ENCODE assay signal across 28 mouse cellular contexts in genomic region chr8:123017143-123017542, GRCm38 (mm10). TPM values are rescaled to one million over a fixed set of nuclear protein-coding genes. Genes with fewer than 3 reads are reported as not detected.
DNase-seq lines count a peak whose midpoint lies in the region; ATAC-seq and TF ChIP-seq lines count a peak whose summit lies in the region.
"Had no signal": no experiment of that assay in that cellular context is flagged by ENCODE, and none has a peak within 500 bp of the region (broad histone marks: within the 10 kb centered on the region; RNA-seq: fewer than 3 reads in every experiment).

No protein-coding gene starts in this region.

- no peak for TF ChIP-seq POLR2A in liver, adult 2 months (IDR thresholded peaks at IDR 0.05; ENCODE audit: extremely low read depth, insufficient read depth, low read length)

- H3K27me3 ChIP-seq in liver, adult 2 months (ENCODE audit: control insufficient read depth, insufficient read depth, low read length) = no peaks in the 10 kb centered on the region
- no peaks in the 10 kb centered on the region for H3K27me3 ChIP-seq in intestine, embryonic 15.5 days (replicated peaks)
- H3K27me3 ChIP-seq in intestine, postnatal 0 days (replicated peaks; ENCODE audit: control insufficient read depth, insufficient read depth, low read length) = no peaks in the 10 kb centered on the region
- H3K27me3 ChIP-seq in stomach, embryonic 16.5 days (ENCODE audit: control insufficient read depth, insufficient read depth, low read length) = no peaks in the 10 kb centered on the region
- no peaks in the 10 kb centered on the region for H3K27me3 ChIP-seq in forebrain, embryonic 12.5 days
- H3K27me3 ChIP-seq: CH12.LX; embryonic facial prominence, embryonic 13.5 days; forebrain, embryonic 13.5 days; hindbrain, embryonic 12.5 days; hindbrain, embryonic 15.5 days; Patski had no signal

- H3K36me3 ChIP-seq in liver, adult 2 months (ENCODE audit: control insufficient read depth, insufficient read depth, low read length) = peaks cover 2% of the 10 kb centered on the region; the same call in 1 of the 2 replicates
- H3K36me3 ChIP-seq in intestine, embryonic 15.5 days = no peaks in the 10 kb centered on the region
- no peaks in the 10 kb centered on the region for H3K36me3 ChIP-seq in intestine, postnatal 0 days (ENCODE audit: control insufficient read depth, insufficient read depth)
- H3K36me3 ChIP-seq in stomach, embryonic 16.5 days (ENCODE audit: control insufficient read depth, insufficient read depth, low read length) = no peaks in the 10 kb centered on the region
- 0 out of 2 replicates have a peak, but pooled peaks cover 9% of the 10 kb centered on the region for H3K36me3 ChIP-seq in forebrain, embryonic 12.5 days (replicated peaks)
- H3K36me3 ChIP-seq: hindbrain, embryonic 12.5 days; hindbrain, embryonic 15.5 days had no signal

- 69% methylated on average over 4 of the region's 4 CpGs for WGBS in liver, adult 2 months
- WGBS in intestine, embryonic 15.5 days = 57% methylated on average over 4 of the region's 4 CpGs
- 37% methylated on average over 4 of the region's 4 CpGs for WGBS in intestine, postnatal 0 days
- 69% methylated on average over 4 of the region's 4 CpGs for WGBS in stomach, embryonic 16.5 days
- 93% methylated on average over 4 of the region's 4 CpGs for WGBS in forebrain, embryonic 12.5 days

- TF ChIP-seq CTCF in liver, adult 2 months (IDR thresholded peaks at IDR 0.05; ENCODE audit: low read depth, low read length) = no peak
- no peak for TF ChIP-seq CTCF in intestine, postnatal 0 days (IDR thresholded peaks at IDR 0.05; ENCODE audit: low read depth)

- peaks cover 36% of the 10 kb centered on the region for H3K4me1 ChIP-seq in liver, adult 2 months (ENCODE audit: control insufficient read depth, insufficient read depth, low read length)
- peaks cover 47% of the 10 kb centered on the region for H3K4me1 ChIP-seq in intestine, embryonic 15.5 days (replicated peaks)
- peaks cover 24% of the 10 kb centered on the region for H3K4me1 ChIP-seq in intestine, postnatal 0 days (replicated peaks; ENCODE audit: control insufficient read depth, insufficient read depth, low read length)
- peaks cover 54% of the 10 kb centered on the region for H3K4me1 ChIP-seq in stomach, embryonic 16.5 days (ENCODE audit: control insufficient read depth, insufficient read depth, low read length)
- peaks cover 26% of the 10 kb centered on the region for H3K4me1 ChIP-seq in forebrain, embryonic 12.5 days

- H3K79me2 ChIP-seq in liver, adult 2 months (ENCODE audit: control insufficient read depth, insufficient read depth, low read length) = peaks cover 66% of the 10 kb centered on the region

- H3K27ac ChIP-seq in liver, adult 2 months (replicated peaks; ENCODE audit: insufficient read depth, low read depth, low read length) = peak overlapping the region; percentile 61; the same call in 1 of the 2 replicates
- peak overlapping the region; percentile 51; the same call in 1 of the 2 replicates for H3K27ac ChIP-seq in intestine, embryonic 15.5 days
- H3K27ac ChIP-seq in intestine, postnatal 0 days (ENCODE audit: low read depth, low read length) = peak overlapping the region; percentile 51
- peak overlapping the region; percentile 68 for H3K27ac ChIP-seq in stomach, embryonic 16.5 days (ENCODE audit: low read length)
- H3K27ac ChIP-seq in forebrain, embryonic 12.5 days = no peak overlapping the region
- H3K27ac ChIP-seq: embryonic facial prominence, embryonic 10.5 days; embryonic facial prominence, embryonic 13.5 days; forebrain, embryonic 13.5 days; heart, adult 2 months; hindbrain, embryonic 12.5 days; hindbrain, embryonic 15.5 days had no signal

- no peak overlapping the region for H3K9ac ChIP-seq in liver, adult 2 months (ENCODE audit: low read depth, low read length)
- H3K9ac ChIP-seq in intestine, embryonic 15.5 days = no peak overlapping the region
- H3K9ac ChIP-seq in intestine, postnatal 0 days (ENCODE audit: low read depth, low read length) = no peak overlapping the region
- H3K9ac ChIP-seq in stomach, embryonic 16.5 days (ENCODE audit: low read length) = no peak overlapping the region
- no peak overlapping the region for H3K9ac ChIP-seq in forebrain, embryonic 12.5 days
- H3K9ac ChIP-seq: embryonic facial prominence, embryonic 13.5 days; forebrain, embryonic 13.5 days; hindbrain, embryonic 12.5 days; hindbrain, embryonic 15.5 days had no signal

- DNase-seq in liver, adult 2 months (ENCODE audit: extremely low read depth, low read depth, low spot score) = peak; percentile 65
- no peak for DNase-seq in liver
- DNase-seq in heart, adult 18-20 months = no peak
- DNase-seq: adrenal gland, adult 2 months; adrenal gland, postnatal 14 days; B cell, adult 2 months; cerebellum, adult 11 months; cerebellum, adult 2 months; cerebellum, postnatal 10 days; cerebellum, postnatal 36 days; embryo, embryonic 11 days; gastrocnemius, postnatal 14 days; heart, adult 2 months had no signal

- peak; percentile 30 for ATAC-seq in intestine, embryonic 15.5 days
- peak; percentile 55 for ATAC-seq in intestine, postnatal 0 days
- ATAC-seq in stomach, embryonic 16.5 days (ENCODE audit: insufficient read depth, low FRiP score) = no peak
- no peak for ATAC-seq in forebrain, embryonic 12.5 days (ENCODE audit: low FRiP score)
- ATAC-seq: forebrain, embryonic 13.5 days; forebrain, embryonic 16.5 days; Patski had no signal

- H3K4me2 ChIP-seq in intestine, embryonic 15.5 days (replicated peaks) = no peak overlapping the region
- peak overlapping the region; percentile 10; the same call in 1 of the 2 replicates for H3K4me2 ChIP-seq in intestine, postnatal 0 days (replicated peaks; ENCODE audit: low read depth)
- no peak overlapping the region for H3K4me2 ChIP-seq in stomach, embryonic 16.5 days (ENCODE audit: low read depth, low read length)
- no peak overlapping the region for H3K4me2 ChIP-seq in forebrain, embryonic 12.5 days
- H3K4me2 ChIP-seq: embryonic facial prominence, embryonic 13.5 days; forebrain, embryonic 13.5 days; heart, embryonic 11.5 days; hindbrain, embryonic 12.5 days; hindbrain, embryonic 15.5 days had no signal

- H3K9me3 ChIP-seq in intestine, embryonic 15.5 days = no peaks in the 10 kb centered on the region
- H3K9me3 ChIP-seq in intestine, postnatal 0 days (ENCODE audit: control insufficient read depth) = no peaks in the 10 kb centered on the region
- H3K9me3 ChIP-seq in stomach, embryonic 16.5 days (replicated peaks; ENCODE audit: control insufficient read depth, low read length) = no peaks in the 10 kb centered on the region
- H3K9me3 ChIP-seq in forebrain, embryonic 12.5 days = no peaks in the 10 kb centered on the region
- H3K9me3 ChIP-seq: embryonic facial prominence, embryonic 10.5 days; embryonic facial prominence, embryonic 13.5 days; forebrain, embryonic 13.5 days; G1E; hindbrain, embryonic 12.5 days; hindbrain, embryonic 15.5 days had no signal

- H3K4me3 ChIP-seq in liver, adult 2 months (ENCODE audit: insufficient read depth, low read depth, low read length) = no peak overlapping the region
- no peak overlapping the region for H3K4me3 ChIP-seq in intestine, embryonic 15.5 days (replicated peaks)
- H3K4me3 ChIP-seq in intestine, postnatal 0 days (ENCODE audit: low read depth, low read length) = no peak overlapping the region
- H3K4me3 ChIP-seq in stomach, embryonic 16.5 days (replicated peaks; ENCODE audit: low read length) = no peak overlapping the region
- H3K4me3 ChIP-seq in forebrain, embryonic 12.5 days (replicated peaks) = no peak overlapping the region
- H3K4me3 ChIP-seq: embryonic facial prominence, embryonic 10.5 days; embryonic facial prominence, embryonic 13.5 days; erythroblast, embryonic 14.5 days; forebrain, embryonic 13.5 days; heart, adult 2 months; hindbrain, embryonic 12.5 days; hindbrain, embryonic 15.5 days had no signal

RNA-seq across cellular contexts. Expression of gene Ankrd11, which starts 24.9 kb away (rescaled TPM):
- total RNA-seq in liver, adult 2 months (2014; rRNA removed) = 22.1 and 28.0 TPM in 2 replicates
- 22.7 and 28.3 TPM in 2 replicates for polyA plus RNA-seq in liver, adult 2 months (2012; rRNA removed)
- 50.9 and 53.9 TPM in 2 replicates for polyA plus RNA-seq in intestine, embryonic 15.5 days (2015; fragmentation: Nextera tagmentation; extraction: Ambion mirVana)
- polyA plus RNA-seq in intestine, postnatal 0 days (2015; fragmentation: Nextera tagmentation; extraction: Ambion mirVana) = 41.2 and 47.9 TPM in 2 replicates
- polyA plus RNA-seq in stomach, embryonic 16.5 days (2015; fragmentation: Nextera tagmentation; extraction: Ambion mirVana) = 23.1 and 24.6 TPM in 2 replicates
- polyA plus RNA-seq in forebrain, embryonic 12.5 days (2016; fragmentation: Nextera tagmentation; extraction: Ambion mirVana) = 38.4 and 65.7 TPM in 2 replicates
- 10 to 100 TPM; 67.7 to 72.7 TPM for total RNA-seq in heart, adult 18-20 months (2021)

RNA-seq across cellular contexts. Expression of gene Spg7, which starts 45.6 kb away (rescaled TPM):
- 27.4 and 29.5 TPM in 2 replicates for total RNA-seq in liver, adult 2 months (2014; rRNA removed)
- polyA plus RNA-seq in liver, adult 2 months (2012; rRNA removed) = 62.4 and 81.4 TPM in 2 replicates
- polyA plus RNA-seq in intestine, embryonic 15.5 days (2015; fragmentation: Nextera tagmentation; extraction: Ambion mirVana) = 51.7 and 52.5 TPM in 2 replicates
- 44.7 and 46.1 TPM in 2 replicates for polyA plus RNA-seq in intestine, postnatal 0 days (2015; fragmentation: Nextera tagmentation; extraction: Ambion mirVana)
- 43.0 and 44.8 TPM in 2 replicates for polyA plus RNA-seq in stomach, embryonic 16.5 days (2015; fragmentation: Nextera tagmentation; extraction: Ambion mirVana)
- polyA plus RNA-seq in forebrain, embryonic 12.5 days (2016; fragmentation: Nextera tagmentation; extraction: Ambion mirVana) = 59.1 and 61.6 TPM in 2 replicates
- 10 to 100 TPM; 94.2 to 100.0 TPM for total RNA-seq in heart, adult 18-20 months (2021)

Comparison
In these comparisons a context has a peak if more than half of its experiments do, and no peak if none do; other contexts are left out.
1. ATAC-seq: peak in intestine, embryonic 15.5 days (single experiment) and intestine, postnatal 0 days (single experiment); none in stomach, embryonic 16.5 days (single experiment) and forebrain, embryonic 12.5 days (single experiment).